Mouse (Mus musculus): ENCODE data around the gene Atp5d.
"Not testable (repeated sequence)": the region's sequence is repeated elsewhere in the genome, so short reads cannot be mapped to it uniquely, and the experiment has no call there.

Atp5d gene

DNA sequence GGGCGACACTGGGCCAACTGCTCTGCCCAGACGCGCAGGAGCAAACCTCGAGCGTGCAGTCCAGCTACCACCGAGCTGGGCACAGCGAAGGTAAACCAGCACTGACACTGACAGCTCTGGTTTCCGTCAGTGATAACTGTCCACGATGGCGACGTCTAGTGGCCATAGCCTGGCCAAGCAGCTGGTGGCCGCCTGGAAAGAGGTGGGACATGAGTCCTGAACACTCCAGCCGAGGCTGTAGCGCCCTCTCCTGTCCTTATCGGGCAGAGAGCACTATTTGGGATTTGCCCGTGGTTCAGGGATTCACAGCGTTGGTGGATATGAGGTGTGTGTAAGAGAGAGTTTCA is 26.5 kb downstream of the Atp5d start:
- no peak for DNase-seq (ENCODE audit: extremely low read depth, low read depth, low spot score)

DNA sequence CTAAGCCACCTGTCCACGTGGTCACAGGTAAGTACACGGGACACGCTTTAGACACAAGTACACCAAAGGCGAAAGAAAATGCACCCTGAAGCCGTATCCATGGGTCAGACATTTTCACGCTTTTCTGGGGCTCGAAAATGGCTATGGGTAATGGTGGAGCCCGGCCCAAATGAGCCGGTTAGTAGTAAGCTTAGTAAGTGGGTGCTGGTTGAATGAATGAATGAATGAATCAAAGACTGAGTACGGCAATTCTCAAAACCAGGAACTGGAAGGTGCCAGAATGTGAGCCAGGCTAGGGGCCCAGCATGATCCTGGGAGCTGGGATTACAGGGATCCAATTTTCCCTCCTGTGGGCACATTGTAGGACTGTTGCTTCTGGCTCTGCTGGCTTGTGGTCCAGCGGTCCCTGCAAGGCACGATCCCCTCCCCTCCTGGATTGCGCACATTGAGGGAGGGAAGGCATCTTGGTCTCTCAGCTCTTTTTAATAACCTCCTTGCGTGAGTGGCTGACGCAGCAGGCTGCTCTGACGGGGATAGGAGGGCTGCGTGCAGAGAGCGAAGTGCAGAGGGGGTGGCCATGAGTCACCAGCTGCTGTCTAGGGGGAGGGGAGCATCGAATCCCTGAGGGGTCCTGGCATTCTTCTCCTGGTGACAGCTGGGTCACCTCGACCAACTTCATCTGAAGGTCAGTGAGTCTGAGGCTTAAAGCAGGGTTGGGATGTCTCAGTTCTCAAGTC is 27.1 kb downstream of the Atp5d start, which contains the start of gene Cirbp:
Gene Cirbp, plus strand, starts transcription at position 594 of the 737 bp plus-strand sequence.
- no peak for DNase-seq (ENCODE audit: extremely low read depth, low read depth, low spot score)

DNA sequence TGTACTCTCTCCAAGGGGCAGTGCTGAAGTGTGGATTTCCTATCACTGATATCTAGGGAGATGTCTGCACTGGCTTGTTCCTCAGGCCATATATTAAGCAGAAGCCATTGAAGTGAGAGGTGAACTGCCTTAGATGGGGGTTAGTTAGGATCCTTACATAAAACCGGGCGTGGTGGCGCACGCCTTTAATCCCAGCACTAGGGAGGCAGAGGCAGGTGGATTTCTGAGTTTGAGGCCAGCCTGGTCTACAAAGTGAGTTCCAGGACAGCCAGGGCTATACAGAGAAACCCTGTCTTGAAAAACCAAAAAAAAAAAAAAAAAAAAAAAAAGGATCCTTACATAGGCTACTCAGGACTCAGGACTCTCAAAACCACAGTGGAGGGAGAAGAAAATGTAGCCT is 27.7 kb downstream of the Atp5d start:
- DNase-seq (ENCODE audit: extremely low read depth, low read depth, low spot score) = not testable (repeated sequence)

DNA sequence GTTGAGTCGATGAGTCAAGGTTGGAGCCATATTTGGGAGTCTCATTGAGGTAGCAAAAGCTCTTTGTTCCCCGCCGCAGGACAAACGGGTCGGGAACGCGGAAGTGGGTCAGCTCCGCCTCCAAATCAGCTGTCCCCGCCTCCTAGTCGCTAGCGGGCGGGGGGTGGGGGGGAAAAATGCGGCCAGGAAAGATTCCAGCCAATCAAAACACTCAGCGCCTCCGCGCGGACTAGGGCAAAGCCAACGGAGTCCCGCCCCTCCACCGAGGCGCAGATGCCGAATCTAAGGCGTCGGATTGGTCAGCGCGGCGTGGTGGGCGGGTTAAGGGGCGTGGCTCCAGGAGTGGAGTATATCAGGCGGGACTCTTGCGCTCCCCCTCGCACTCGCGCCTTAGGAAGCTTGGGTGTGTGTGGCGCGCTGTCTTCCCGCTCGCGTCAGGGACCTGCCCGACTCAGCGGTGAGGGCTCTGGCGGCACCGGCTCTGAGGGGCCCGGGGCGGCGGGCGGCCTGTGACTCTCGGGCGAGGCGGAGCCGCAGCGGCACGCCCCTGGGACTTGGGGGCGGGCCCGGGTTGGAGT is 29.1 kb downstream of the Atp5d start:
- DNase-seq (ENCODE audit: extremely low read depth, low read depth, low spot score) = no peak

DNA sequence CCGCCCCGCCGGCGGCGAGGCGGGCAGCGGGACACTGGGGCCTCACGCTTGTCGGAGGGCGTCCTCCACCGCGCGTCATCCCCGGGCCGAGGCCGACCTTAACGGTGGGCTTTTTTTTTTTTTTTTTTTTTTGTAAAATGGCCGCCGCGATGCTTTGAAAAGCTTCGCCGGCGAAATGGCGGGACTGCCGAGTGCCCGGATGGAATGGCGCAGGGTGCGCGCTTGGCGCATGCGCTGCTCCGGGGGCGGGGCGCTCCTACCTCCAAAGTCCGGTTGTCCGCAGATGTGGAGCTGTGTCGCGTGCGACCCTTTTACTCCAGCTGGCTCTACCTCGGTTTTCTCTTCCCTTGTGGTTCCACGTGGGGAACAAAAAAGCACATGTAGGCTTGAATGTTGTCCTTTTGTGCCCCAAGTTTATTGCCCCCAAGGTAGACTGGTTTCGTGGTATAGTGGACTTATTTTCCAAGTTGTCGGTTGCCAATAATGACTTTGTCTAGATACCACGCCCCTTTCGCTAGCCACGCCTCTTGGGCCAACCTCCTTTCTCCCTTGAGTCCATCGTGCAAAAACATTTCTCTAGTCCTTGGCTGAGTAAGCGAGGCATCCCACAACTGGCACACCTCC is 29.7 kb downstream of the Atp5d start:
- no peak for DNase-seq (ENCODE audit: extremely low read depth, low read depth, low spot score)

DNA sequence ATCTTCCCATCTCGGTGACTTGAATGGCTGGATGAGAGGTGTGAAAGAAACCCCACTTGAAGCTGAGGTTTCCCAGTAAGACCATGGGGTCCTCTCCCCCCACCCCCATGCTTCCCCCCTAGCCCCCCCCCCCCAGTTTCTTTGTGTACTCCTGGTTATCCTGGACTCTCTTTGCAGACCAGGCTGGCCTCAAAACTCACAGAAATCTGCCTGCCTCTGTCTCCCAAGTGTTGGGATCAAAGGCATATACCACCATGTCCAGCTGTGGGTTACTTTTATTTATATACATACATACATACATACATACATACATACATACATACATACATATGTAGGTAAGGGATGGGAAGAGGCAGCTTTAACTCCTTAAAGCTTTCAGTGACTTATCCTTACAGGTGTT is 30.6 kb downstream of the Atp5d start:
- DNase-seq (ENCODE audit: extremely low read depth, low read depth, low spot score) = no peak

DNA sequence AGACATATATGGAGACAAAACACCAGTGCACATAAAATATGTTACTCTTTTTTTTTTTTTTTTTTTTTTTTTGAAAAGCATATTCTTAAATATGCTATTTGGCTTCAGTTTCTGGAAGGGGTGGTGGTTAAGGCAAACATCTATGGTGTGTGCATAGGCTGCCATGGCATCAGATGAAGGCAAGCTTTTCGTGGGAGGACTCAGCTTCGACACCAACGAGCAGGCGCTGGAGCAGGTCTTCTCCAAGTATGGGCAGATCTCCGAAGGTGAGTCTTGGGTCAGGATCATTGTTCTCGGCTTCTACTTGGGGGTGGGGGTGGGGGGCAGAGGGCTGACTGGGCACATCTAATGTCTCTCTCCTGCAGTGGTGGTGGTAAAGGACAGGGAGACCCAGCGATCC is 31.2 kb downstream of the Atp5d start:
- no peak for DNase-seq (ENCODE audit: extremely low read depth, low read depth, low spot score)

DNA sequence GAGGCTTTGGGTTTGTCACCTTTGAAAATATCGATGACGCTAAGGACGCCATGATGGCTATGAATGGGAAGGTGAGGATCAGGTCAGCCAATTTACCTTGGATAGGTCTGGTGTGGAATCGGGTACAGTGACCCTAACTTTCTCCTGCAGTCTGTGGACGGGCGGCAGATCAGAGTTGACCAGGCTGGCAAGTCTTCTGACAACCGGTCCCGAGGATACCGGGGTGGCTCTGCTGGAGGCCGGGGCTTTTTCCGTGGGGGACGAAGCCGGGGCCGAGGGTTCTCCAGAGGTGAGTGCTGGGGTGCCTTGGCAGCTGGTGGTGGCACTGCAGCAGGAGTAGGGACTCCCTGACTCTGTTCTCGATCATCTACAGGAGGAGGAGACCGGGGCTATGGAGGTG is 31.6 kb downstream of the Atp5d start:
- DNase-seq (ENCODE audit: extremely low read depth, low read depth, low spot score) = no peak

DNA sequence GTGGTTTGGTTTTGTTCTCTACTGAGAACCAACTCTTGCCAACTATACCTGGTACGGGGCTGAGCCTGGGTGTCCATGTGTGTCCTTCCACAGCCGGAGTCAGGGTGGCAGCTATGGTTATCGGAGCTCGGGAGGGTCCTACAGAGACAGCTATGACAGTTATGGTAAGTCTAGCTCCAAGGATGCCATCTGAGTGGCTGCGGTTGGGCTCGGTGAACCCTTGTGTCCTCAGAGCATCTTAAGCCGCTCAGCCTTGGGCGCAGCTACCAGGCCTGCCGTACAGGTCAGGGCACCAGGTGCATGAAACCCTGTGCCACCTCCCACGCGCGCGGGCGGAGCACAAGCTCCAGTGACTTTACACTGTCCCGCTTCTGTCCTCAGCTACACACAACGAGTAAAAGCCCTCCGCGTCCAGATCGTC is 32.2 kb downstream of the Atp5d start:
- no peak for DNase-seq (ENCODE audit: extremely low read depth, low read depth, low spot score)

DNA sequence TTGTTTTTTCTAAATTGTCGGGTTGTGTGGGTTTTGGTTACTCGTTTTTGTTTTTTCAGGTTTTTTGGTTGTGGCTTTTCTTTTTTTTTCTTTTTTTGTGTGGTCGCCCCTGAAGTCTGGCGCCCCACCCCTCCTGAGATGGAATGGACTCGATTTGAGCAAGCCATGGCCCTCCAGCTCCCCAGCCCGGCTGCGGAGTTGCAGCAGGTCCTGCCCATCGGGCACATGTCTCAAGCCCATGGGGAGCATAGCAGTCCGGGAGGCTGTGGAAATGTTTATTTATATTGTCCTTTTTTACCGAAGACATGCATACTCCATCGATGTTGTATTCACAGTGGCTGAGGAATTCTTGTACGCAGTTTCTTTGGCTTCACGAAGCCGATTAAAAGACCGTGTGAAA is 32.8 kb downstream of the Atp5d start:
- no peak for DNase-seq (ENCODE audit: extremely low read depth, low read depth, low spot score)

DNA sequence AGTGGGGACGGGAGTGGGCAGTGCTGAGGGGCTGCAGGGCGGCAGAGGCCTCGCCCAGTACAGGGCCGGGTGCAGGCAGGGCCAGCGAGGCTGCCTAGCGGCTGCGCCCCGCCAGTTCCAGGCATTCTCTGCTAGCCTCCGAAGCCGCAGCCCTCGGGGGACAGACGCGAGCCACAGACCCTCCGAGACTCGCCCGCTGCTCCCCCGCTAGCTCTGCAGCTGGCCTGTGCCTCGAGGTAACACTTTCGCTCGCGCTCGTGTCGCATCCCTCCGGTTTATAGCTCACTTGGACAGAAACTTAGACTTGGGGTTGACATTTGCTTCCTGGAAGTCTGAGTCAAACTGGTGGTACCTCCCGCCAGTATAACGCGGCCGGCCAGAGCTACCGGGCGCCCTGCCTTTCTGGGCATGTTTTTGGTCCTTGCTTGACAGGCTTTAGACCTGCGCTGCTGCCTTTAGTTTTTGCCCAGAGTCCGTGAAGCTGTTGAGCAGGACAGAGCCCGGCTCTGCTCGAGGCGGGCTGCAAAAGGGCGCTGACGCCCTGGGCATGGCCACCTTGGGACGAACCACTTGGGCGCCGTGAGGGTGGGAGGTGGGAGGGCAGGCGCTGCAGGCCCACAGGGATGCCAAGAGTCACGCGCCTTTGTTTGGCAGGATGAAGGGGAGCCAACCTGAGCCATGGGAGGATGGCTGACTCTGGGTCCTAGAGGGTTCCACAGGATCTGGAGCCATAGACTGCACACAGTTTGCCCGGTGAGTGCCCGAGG is 33.5 kb downstream of the Atp5d start:
- no peak for DNase-seq (ENCODE audit: extremely low read depth, low read depth, low spot score)

DNA sequence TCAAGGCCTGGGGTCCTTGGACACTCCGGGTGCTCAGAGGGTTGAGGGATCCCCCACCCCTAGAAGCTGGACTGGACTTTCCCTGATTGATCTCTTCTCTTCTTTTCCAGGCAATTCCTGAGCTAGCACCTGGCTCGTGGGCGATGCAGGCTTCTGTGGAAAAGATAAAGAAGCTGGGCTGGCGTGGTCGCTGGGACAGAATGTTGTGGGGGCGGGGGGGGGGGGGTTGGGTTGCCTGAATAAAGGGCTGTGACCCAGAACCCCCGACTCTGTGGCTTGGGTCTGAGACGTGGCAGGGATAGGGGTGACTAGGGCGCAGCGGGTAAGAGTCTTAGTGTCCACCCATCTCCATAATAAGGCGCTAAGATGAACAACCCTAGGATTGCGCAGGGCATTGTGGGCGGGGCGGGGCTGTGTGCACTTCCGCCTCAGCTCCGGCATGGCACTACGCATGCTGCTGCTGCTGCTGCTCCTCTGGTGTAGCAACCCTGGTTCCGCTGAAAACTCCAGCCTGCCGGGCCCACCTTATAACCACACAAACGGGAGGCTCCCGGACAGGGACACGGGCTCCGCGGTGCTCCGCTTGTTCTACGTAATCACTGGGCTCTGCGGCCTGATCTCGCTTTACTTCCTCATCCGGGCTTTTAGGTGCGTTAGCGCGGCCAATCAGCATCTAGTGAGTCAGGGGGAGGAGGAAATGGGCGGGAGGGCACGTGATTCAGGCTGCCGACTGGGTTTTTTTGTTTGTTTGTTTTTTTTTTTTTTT is 34.3 kb downstream of the Atp5d start, which contains the start of gene 1600002K03Rik:
Gene 1600002K03Rik, plus strand, starts transcription at position 418 of the 766 bp plus-strand sequence.
- no peak for DNase-seq (ENCODE audit: extremely low read depth, low read depth, low spot score)

DNA sequence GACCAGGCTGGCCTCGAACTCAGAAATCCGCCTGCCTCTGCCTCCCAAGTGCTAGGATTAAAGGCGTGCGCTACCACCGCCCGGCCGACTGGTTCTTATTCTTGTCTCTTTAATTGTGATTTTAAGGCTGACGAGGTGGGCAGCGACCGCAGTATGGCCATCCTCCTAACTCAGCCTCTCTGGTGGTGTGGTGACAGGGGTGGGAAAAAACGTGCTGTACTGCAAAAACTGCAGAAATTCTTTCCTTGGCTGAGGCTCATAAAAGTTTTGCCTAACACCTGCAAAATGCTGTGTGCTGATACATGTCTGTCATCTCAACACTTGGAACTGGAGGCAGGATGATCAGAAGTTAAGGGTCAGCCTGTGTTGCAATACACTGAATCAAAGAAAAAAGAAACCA is 34.9 kb downstream of the Atp5d start:
- DNase-seq (ENCODE audit: extremely low read depth, low read depth, low spot score) = no peak

DNA sequence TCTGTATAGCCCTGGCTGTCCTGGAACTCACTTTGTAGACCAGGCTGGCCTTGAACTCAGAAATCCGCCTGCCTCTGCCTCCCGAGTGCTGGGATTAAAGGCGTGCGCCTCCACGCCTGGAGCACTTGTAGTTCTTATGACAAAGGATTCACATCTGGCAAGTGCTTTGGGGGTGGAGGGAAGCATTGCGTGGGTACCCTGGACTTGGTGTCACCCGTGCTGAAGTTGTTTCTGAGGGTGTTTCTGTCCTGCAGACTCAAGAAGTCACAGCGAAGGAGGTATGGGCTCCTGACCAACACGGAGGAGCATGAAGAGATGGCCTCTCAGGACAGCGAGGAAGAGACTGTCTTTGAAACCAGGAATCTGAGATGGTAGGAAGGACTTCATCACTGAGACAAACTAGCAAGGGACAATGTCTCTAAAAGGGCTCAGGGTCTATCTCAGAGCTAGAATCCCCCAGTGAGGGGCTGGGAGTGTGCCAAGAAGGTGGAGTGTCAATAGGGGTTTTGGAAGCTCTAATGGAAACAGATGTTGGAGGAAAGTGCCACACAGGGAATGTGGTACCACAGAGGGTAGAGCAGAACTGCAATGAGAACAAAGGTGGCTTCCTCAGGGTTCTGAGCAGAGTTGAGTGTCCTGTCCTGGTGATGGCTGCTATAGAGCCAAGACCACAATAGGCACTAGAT is 35.7 kb downstream of the Atp5d start:
- no peak for DNase-seq (ENCODE audit: extremely low read depth, low read depth, low spot score)

DNA sequence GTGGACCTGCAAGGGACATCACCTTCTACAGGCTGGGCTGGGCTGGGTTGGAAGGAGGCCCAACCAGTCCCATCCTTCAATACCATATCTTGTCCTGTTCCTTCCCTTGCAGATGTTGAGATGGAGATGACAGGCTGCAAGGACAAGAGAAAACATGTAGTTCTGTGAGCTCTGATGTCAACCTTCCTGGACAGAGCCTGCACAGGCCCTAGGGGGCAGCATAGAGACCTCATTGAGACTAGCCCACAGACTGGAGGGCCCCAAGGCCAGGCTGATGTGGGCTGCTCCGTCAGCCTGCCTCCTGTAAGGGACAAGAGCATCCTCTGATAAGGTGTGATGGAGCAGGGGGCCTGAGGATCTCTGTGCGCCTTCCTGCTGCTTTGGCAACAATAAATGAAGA is 36.3 kb downstream of the Atp5d start:
- DNase-seq (ENCODE audit: extremely low read depth, low read depth, low spot score) = no peak

DNA sequence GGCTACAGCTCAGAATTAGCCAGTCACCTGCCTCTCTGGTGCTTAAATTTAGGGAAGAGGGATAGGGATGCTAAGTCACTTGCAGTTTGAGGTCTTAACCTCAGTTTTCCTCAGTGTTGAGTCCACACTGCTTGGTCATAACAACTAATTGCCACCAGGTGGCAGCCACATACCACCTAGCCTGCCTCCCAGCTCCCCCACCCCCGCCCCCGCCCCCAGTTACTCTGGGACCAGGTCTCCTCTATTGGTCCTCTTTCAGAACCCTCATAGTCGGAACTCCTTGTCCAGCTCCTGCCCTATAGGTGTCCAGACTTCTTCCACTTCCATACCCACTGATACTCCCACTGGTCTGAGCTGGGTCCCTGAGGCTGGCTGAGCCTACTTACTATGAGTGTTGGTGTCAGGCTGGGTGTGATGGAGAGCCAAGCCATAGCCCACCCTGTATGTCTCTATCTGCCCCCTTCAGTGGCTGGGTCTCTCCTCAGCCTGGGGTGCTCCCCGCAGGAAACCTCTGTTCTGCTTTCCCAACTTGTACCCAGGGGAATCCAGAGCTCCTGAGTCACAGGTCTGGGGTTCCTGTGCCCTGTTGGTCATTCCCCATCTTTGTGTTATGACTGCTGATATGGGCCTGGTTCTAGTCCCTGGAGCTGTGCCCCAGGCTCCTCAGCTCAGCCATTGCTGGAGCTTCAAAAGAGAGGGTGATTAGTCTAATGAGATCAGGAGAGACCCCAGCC is 37.3 kb downstream of the Atp5d start:
- DNase-seq (ENCODE audit: extremely low read depth, low read depth, low spot score) = no peak

DNA sequence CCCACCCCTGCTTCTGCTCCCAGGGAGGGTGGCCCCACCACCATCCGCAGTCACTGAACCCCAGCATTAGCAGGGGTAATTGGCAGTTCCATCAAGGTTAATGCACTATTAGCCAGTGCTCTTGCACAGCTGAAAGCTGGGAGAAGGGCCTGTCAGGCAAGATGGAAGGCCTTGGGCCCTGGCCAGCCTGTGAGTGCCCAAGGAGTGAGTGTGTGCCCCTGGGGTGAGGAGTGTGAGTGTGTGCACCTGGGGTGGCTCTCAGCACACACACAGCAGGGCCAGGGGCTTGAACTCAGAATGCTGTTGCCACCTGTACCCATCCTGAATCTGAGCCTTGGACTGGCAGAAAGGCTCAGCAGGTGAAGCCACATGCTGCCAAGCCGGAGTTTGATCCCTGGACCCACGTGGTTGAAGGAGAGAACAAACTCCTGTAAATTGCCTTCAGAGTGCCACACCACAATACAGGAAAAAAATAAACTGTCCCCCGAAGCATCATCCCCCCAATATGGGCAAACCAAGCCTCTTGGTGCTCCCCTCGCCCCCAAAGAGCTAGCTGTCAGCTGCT is 37.9 kb downstream of the Atp5d start:
- DNase-seq (ENCODE audit: extremely low read depth, low read depth, low spot score) = no peak

DNA sequence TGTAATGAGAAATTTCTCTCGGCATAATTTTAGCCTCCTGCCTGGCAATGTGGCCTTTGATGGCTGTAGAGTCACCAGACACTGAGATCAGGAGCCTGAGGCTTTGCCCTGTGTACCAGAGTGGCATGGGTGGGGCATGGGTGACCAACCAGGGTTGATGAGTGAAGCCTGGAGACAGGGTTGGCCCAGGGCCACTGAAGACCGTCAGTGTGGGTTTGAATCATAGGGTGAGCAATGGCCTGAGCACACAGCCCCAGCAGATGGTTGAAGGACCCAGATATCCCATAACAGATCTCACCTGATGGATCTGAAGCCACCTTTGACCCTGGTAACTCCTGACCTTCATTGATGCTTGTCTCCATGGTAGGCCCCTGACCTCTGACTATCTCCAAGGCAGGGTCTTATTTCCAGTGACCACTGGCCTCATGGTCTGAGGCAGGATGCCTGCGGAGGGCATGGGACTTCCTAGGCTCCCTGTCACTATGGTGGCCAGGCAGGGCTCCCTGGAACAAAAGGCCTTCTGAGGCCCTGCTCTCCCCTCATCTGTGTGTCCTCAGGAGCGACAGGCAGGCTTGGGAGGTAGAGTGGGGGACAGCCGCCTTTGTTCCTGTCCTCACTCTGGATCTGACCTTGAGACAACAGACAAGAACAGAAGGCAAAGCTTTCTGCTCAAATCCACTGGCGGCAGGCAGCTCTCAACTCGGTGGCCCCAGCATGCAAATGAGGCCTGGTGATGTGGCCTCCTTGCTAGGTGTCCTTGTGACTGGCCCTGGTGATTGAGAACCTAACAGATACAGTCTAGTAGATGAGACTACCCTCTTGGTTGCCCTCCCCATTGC is 39.2 kb downstream of the Atp5d start:
- no peak for DNase-seq (ENCODE audit: extremely low read depth, low read depth, low spot score)

Measured in fat pad, adult 2 months (tissue).